Mouse (Mus musculus): ENCODE measurements around the gene Adamts6.

DNA sequence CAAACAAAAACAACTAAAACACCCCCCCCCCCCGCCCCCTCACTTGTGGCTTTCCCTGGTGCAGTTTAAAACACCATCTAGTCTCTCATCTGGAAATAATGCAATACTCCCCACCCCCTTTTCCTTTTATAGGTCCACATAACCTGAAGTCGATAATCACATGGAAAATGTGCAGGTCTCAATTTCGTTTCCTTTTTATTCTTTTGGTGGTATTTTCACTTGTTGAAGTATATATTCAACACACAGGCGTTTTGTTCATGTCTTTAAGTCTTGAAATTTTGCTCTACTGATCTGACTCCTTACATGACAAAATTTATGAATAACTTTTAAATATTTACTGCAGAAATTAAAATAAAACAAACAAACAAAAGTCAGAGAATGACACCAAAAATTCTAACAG, 1.3 kb upstream of the Adamts6 start:
- no peak for TF ChIP-seq GATA1 (IDR thresholded peaks at IDR 0.05; ENCODE audit: borderline replicate concordance, low read length)
- no peak for TF ChIP-seq FLI1 (IDR thresholded peaks at IDR 0.05; ENCODE audit: low read length)

All from megakaryocyte, embryonic 14.5 days (primary cell).